Mouse (Mus musculus) liver, embryonic 14.5 days (tissue): ENCODE measurements around the gene Bcar3. TPM values are rescaled to one million over a fixed set of nuclear protein-coding genes. Genes with fewer than 3 reads are reported as not detected.

Experiments used
- ATAC-seq: fragments of 200-750 bp; cut with Nextera tagmentation; 2 replicates; pipeline ENCODE4 v1.8.0; 2017; ENCODE audit warnings: moderate number of reproducible peaks, mild to moderate bottlenecking, moderate library complexity; ENCODE audit not compliant: insufficient read depth
- DNase-seq, 3 experiments: peaks; one replicate each; pipeline ENCODE4 v3.0.0-alpha.2; 2012 to 2013; ENCODE audit warnings: low read depth in 3 of 3, low spot score in 3 of 3
- H3K27ac ChIP-seq: fragments of 300-500 bp; sonication (generic); 2 replicates; pipeline ENCODE4 v1.5.1; 2014; ENCODE audit warnings: moderate library complexity, mild to moderate bottlenecking, control low read depth, inconsistent platforms
- H3K27me3 ChIP-seq: fragments of 300-500 bp; sonication (generic); 2 replicates; pipeline ENCODE4 v1.6.1; 2014; ENCODE audit warnings: mild to moderate bottlenecking, low read length, moderate library complexity; ENCODE audit not compliant: control insufficient read depth, insufficient read depth
- H3K36me3 ChIP-seq: fragments of 300-500 bp; sonication (generic); replicated peaks from 2 replicates; pipeline ENCODE4 v1.6.1; 2014; ENCODE audit warnings: low read depth; ENCODE audit not compliant: control insufficient read depth, insufficient read depth
- H3K4me1 ChIP-seq, 2 experiments: fragments of 200-500 bp in 1 of 2; fragments of 300-500 bp in 1 of 2; sonication (generic) in 1 of 2; replicated peaks; 2 replicates each; pipeline ENCODE4 v1.6.1; 2012 to 2014; ENCODE audit warnings: antibody characterized with exemption in 1 of 2, inconsistent platforms in 1 of 2, low read length in 1 of 2; ENCODE audit not compliant: control insufficient read depth in 2 of 2, insufficient read depth in 2 of 2
- H3K4me2 ChIP-seq: fragments of 300-500 bp; sonication (generic); 2 replicates; pipeline ENCODE4 v1.6.1; 2014; ENCODE audit warnings: low read depth, mild to moderate bottlenecking, control low read depth, moderate library complexity
- H3K4me3 ChIP-seq, 2 experiments: fragments of 200-500 bp in 1 of 2; fragments of 300-500 bp in 1 of 2; sonication (generic) in 1 of 2; 2 replicates each; pipeline ENCODE4 v1.5.1; 2012 to 2014; ENCODE audit warnings: low read depth in 2 of 2, low read length in 2 of 2, mild to moderate bottlenecking in 2 of 2, control low read depth in 1 of 2, inconsistent platforms in 1 of 2, moderate library complexity in 1 of 2; ENCODE audit not compliant: insufficient read depth in 1 of 2
- H3K9ac ChIP-seq: fragments of 300-500 bp; sonication (generic); replicated peaks from 2 replicates; pipeline ENCODE4 v1.6.1; 2014; ENCODE audit warnings: mild to moderate bottlenecking, control low read depth, moderate library complexity
- H3K9me3 ChIP-seq: fragments of 300-500 bp; sonication (generic); 2 replicates; pipeline ENCODE4 v1.6.1; 2016; ENCODE audit warnings: low read length, mixed read lengths; ENCODE audit not compliant: control insufficient read depth
- CTCF ChIP-seq: IDR thresholded peaks from 2 replicates; pipeline ENCODE4 v1.5.1; 2016; ENCODE audit warnings: antibody characterized with exemption, low read depth, control low read depth
- EP300 ChIP-seq: IDR thresholded peaks from 2 replicates; pipeline ENCODE4 v1.6.1; 2016; ENCODE audit warnings: antibody characterized with exemption, low read depth
- WGBS: fragments of 180-500 bp; shearing (Covaris S2); extraction: QIAGEN DNeasy Blood & Tissue Kit; methylation state at CpG from one replicate; pipeline ENCODE4 v1.1.7; 2014; ENCODE audit not compliant: insufficient replicate concordance; 5-methylcytosine and 5-hydroxymethylcytosine counted together
- polyA plus RNA-seq, 2 experiments: library from polyadenylated mRNA; depleted of rRNA in 1 of 2; stranded (reverse) in 1 of 2; unstranded in 1 of 2; fragments of >200 nt; fragmentation: Nextera tagmentation in 1 of 2; extraction: Ambion mirVana in 1 of 2; gene quantifications; 2 replicates each; pipeline versions ENCODE4 v1.2.1 to v1.2.3; 2012 to 2014

Bcar3 gene
- polyA plus RNA-seq, 2 experiments, result 3.1 to 3.5 TPM

DNA sequence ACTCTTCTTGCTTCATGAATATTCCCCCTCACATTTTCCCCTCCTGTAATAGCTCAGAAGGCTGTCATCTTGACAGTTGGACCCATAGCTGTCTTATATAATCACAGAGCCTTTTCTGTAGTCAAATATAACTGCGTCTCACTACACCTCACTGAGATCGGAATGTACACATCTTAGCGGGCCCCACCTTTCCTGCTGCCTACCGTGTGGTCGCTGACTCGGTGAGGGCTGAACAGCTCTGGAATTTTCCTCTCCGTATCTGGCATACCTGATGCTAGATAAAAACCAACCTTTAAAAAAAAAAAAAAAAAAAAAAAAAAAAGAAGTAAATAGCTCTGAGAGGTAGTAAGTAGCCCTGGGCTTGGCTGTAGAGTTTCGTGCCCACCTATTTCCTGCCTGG, 164.8 kb downstream of the Bcar3 start:
- no peak overlapping the region for H3K4me2 ChIP-seq
- no peak for ATAC-seq
- DNase-seq, result no peak
- peaks cover 0 to 4% of the 10 kb centered on the region in 2 experiments; a peak in 2 of 4 replicates for H3K4me1 ChIP-seq
- no peaks in the 10 kb centered on the region for H3K9me3 ChIP-seq
- no peaks in the 10 kb centered on the region for H3K36me3 ChIP-seq
- H3K4me3 ChIP-seq, result no peak overlapping the region
- 57% methylated on average over 8 of the region's 8 CpGs for WGBS
- H3K9ac ChIP-seq, result no peak overlapping the region
- no peak overlapping the region for H3K27ac ChIP-seq
- no peak for TF ChIP-seq EP300
- no peak for TF ChIP-seq CTCF
- H3K27me3 ChIP-seq, result no peaks in the 10 kb centered on the region

GRCm38 (mm10) chr3:122460848-122461511, 167.0 kb downstream of the Bcar3 start:
- Histone ChIP-seq H3K4me1 (peaks cover 0 to 2% of the 10 kb centered on the region in 2 experiments; a peak in 2 of 4 replicates), H3K27ac (no peak overlapping the region), H3K36me3 (no peaks in the 10 kb centered on the region), H3K27me3 (no peaks in the 10 kb centered on the region), H3K4me2 (no peak overlapping the region), H3K9me3 (no peaks in the 10 kb centered on the region), H3K4me3 (no peak overlapping the region), H3K9ac (no peak overlapping the region)
- ATAC-seq (no peak), DNase-seq (no peak)
- no peak for TF ChIP-seq EP300
- no peak for TF ChIP-seq CTCF
- WGBS, result 55% methylated on average over 8 of the region's 8 CpGs

GRCm38 (mm10) chr3:122461512-122461881, 167.6 kb downstream of the Bcar3 start:
- Histone ChIP-seq H3K27me3 (no peaks in the 10 kb centered on the region), H3K4me3 (no peak overlapping the region), H3K36me3 (no peaks in the 10 kb centered on the region), H3K27ac (no peak overlapping the region), H3K4me2 (no peak overlapping the region), H3K9me3 (no peaks in the 10 kb centered on the region), H3K9ac (no peak overlapping the region), H3K4me1 (no peaks in the 10 kb centered on the region)
- ATAC-seq (no peak), DNase-seq (no peak)
- TF ChIP-seq EP300 (no peak), CTCF (no peak)
- 72% methylated on average over 11 of the region's 11 CpGs for WGBS

DNA sequence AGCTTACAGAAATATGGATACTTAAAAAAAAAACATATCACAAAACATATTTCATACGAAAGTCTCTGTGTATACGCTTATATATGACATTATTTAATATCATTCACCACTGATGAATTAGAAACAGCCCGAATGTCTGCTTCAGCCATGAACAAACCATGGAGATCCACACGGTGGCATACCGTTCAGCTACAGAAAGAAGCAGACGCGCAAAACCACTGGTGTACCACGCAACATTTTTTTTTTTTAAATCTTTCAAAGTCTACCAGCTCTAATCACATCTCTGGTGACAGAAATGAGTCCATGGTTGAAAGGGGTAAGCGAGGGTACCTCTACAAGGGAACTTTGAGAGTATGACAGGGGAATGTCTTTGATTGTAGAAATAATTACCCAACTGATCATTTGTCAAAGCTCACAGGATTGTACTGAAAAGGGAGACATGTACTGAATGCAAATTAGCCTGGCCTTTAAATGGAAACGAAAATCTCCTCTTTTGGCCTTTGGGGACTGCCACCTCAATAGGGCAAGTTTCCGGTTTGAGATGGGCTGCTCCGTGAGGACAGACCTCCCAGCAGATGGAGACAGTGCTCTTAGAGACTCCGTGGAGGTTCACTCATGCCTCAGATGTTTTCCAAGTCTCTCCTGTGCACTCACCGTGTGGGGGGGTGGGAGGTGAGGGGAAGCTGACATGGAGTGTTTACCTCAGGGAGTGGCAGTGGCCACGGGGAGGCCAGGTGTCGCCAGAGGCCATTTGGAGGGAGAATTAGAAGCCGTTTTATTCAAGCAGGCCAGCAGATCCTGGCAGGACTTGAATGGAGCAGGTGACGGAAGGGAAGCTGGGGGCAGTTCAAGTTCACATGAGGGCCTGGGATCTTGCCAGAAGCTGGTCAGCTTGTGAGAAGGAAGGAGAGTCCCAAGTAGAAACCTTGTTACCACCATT, 168.3 kb downstream of the Bcar3 start:
- TF ChIP-seq CTCF, result no peak
- no peak for TF ChIP-seq EP300
- WGBS, result 58% methylated on average over 18 of the region's 18 CpGs
- Histone ChIP-seq H3K27me3 (no peaks in the 10 kb centered on the region), H3K4me3 (no peak overlapping the region), H3K27ac (no peak overlapping the region), H3K9ac (no peak overlapping the region), H3K36me3 (no peaks in the 10 kb centered on the region), H3K4me2 (no peak overlapping the region), H3K9me3 (no peaks in the 10 kb centered on the region), H3K4me1 (no peaks in the 10 kb centered on the region)
- no peak for DNase-seq
- ATAC-seq, result no peak

DNA sequence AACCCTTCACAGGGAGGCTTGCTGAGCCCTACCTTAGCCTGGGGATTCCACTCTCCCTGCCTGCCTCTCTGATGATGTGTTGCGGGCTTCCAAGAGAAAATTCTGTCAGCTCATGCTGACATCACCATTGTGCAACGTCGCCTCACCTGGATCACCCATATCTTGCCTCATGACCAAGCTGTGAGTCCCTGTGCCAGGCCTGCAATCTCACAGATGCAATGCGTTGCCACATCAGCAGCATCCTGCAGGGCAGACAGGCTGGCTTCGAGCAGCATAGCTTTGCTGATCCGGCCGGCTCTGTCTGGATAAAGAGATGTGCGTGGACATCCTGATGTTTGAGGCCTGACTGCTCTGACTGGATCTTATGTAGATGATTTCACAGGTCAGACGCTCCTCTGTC, 169.2 kb downstream of the Bcar3 start:
- DNase-seq, result no peak
- no peak overlapping the region for H3K27ac ChIP-seq
- H3K4me1 ChIP-seq, result no peaks in the 10 kb centered on the region
- 78% methylated on average over 9 of the region's 9 CpGs for WGBS
- TF ChIP-seq EP300 (no peak), CTCF (no peak)
- H3K4me2 ChIP-seq, result no peak overlapping the region
- H3K36me3 ChIP-seq, result no peaks in the 10 kb centered on the region
- no peak for ATAC-seq
- no peaks in the 10 kb centered on the region for H3K27me3 ChIP-seq
- no peak overlapping the region for H3K4me3 ChIP-seq
- H3K9ac ChIP-seq, result no peak overlapping the region
- no peaks in the 10 kb centered on the region for H3K9me3 ChIP-seq
